Mouse (Mus musculus) mesoderm, embryonic 11.5 days (tissue): ENCODE data around the gene Adra2c.

ENCODE experiments used
- DNase-seq: peaks from one replicate; pipeline ENCODE4 v3.0.0-alpha.2; 2012; ENCODE audit warnings: low read depth, low spot score

Gene Adra2c

DNA sequence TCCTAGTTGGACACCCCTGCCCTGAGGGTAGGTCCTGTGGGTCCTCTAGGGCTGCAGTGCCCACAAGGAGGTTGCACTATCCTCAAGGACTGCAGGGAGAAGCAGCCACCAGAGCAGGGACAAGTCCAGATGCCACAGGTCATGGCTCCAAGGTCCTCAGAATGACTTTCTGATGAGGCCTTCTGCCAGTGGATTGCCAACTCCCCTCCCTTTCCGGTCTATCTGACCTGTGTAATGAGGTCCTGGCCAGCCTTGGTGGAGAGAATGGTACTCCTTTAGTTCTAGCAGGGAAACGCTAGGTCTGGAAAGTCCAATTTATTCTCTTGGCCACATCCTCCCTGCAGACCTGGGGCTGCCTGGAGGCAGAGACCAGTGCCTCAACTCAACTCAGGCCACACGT, at the start of gene Adra2c:
TSS of gene Adra2c (plus strand) at position 301 of the 400 bp plus-strand sequence.
- no peak for DNase-seq

DNA sequence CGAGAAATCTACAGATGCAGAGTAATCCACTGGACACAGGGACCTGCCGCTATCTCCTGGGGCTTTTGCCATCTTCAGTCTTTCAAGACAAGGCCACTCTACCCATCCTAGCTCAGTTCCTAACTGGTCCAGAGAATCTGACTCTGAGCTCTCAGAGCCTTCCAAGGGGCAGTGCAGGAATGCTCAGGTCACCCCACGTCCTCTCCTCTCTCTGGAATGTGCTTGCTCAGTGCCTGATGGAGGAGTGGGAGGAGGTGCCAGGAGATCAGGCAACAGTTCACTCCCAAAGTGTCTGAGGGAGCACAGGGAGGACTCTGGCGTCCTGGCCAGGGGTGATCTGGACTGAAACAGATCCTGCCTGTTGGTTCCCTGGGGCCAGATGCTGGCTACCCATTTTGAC, 45.0 kb upstream of the Adra2c start:
- no peak for DNase-seq

DNA sequence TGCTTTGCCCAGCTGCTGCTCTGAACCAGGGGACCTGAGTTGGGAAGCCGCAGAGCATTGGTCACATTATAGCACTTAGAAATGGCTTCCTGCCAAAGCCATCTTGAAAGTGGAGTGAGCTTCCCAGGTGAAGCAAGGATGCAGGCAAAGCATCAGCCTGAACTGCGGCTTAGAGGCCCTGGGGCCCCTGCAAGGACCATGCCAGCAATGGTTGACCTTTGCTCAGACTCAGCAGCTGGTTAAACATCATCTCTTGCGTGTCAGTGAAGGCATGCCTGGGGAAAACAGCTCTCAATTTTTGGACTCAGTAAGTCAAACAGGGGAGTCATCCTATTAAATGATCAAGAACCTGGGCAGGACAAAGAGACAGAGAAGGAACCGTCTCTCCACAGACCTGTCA, 40.4 kb upstream of the Adra2c start:
- DNase-seq: no peak

DNA sequence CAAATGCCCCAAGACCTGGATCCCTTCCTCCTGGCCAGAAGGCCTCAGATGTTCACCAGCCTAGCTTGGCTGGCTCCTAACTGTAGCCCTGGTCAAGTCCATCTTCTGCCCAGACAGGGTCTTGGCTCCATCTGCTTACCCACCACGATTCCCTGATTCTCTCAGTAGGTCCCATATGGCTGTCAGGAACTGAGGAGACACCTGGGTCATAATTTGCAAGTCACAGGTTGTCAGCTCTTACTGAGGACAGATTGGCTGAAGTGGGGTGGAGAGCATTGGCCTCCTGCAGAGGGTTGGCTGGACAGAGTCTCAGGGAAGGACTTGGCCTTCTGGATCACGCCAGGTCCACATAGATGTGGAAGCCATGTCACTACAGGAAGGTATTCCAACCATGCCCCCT, 39.5 kb upstream of the Adra2c start:
- no peak for DNase-seq

DNA sequence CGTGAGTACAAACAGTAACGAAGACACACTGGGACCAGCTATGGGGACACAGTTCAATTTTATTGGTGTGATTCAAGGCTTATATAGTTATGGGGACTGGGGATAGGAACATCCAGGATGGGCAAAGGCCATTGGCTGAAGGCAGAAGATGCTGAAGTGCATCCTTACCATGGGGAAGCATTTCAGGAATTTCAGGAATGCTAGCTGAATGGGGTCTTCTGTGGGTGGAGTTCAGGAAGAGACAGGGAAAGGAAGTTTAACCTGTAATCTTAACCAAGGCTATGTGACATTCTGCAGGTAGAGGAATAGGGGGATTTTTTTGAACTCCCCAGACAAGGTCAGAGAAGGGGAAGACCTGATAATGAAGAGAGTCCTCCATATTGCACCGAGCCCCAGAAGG, 36.6 kb upstream of the Adra2c start:
- no peak for DNase-seq

DNA sequence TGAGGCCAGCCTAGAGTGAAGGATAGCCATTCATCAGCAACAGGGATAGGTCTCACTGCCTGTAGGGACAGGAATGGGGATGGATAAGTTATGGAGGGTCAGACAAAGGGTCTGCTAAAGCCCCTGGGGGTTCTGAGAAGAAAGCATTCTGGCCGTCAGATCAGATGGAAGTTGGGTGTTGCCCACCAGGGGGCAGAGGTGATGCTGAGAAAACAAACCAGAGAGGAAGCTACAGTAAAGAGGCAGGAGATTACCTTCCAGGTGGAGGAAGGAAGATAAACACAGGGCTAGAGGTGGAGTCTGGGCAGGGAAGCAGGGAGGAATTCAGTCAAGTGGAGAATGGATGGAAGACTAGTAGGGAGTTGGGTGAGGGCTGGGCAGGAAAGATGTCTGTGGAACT, 33.9 kb upstream of the Adra2c start:
- DNase-seq: peak; percentile 53

DNA sequence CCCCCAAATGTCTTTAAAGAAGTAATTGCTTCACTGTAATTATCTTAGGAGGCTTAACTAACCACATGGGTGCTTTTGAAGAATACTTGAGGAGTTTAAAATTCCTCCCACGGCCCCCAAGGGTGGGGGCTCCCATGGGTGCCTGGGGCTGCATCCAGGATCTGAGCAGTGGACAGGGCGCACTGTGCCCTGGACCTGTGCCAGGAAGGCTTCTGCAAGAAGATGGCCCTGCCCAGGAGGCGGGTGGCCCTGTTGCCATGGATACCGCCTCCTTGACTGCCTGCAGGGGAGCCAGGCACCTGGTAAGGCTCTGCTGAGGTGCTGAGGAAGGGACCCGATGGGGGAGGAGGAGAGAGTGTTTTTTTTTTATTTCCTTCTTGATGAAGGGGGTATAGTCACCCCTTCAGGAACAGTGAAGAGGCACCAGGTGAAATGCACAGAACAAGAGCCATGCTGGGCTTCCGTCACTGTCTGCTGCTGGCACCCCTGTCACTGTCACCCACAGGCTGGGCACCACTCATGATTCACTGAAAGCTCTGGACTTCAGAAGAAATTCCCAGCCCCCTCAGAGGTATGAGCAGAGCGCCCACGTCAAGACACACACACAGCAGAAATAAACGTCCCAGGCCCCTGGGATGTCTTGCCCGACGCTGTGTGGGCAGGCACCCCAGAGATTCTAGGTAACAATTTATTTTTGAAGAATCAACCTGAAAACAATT, 32.4 kb upstream of the Adra2c start:
- DNase-seq: no peak

DNA sequence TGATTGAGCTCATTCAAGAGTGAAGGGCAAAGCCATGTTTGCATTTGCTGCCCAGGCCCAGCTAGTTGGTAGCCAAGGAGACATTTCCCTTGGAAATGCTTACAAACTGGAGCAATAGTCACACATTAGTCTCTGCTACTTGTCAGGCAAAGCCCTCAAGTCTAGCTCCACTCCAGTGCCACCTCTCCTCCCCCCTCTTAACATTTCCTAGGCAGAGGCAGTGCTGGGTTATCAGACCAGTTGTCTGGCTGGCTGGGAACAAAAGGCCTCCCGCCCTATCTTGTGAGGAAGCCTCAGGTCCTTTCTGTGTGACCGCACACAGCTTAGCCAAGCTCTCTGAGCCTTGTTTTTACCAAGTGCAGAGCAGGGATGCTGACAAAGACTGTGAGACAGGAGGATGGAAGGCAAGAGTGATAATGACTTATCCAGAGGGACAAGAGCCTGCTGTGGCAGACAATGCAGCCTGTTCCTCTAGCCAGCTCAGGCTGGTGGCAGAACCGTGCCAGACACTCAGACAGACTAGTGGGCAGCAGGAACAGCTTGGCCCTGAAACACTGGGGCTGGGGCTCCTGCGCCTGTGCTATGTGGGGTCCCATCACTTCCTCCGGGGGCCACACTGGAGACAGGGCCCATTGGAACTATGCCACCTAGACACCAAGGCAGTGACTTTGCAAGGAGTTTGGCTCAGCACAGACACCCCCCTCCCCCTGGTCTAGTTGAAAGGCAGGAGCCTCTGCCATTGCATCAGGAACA, 23.0 kb upstream of the Adra2c start:
- DNase-seq: no peak

DNA sequence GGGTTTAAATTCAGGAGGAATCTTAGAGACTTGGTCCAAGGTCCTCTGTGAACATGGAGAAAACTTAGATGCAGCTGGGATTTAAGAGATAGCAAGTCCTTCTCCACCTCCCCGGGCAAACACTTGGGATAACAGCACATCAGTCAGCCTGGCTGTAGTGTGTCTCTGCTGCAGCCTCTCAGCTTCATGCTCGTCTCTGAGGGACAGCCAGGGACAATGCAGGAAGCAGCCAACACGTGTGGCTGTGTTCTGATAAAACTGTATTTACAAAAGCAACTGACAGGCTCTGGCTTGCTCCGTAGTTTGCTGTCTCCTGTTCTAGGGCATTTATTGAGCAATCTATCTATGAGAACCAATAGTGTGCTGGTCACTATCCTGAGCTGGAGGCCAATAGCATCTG, 14.4 kb upstream of the Adra2c start:
- DNase-seq: no peak

DNA sequence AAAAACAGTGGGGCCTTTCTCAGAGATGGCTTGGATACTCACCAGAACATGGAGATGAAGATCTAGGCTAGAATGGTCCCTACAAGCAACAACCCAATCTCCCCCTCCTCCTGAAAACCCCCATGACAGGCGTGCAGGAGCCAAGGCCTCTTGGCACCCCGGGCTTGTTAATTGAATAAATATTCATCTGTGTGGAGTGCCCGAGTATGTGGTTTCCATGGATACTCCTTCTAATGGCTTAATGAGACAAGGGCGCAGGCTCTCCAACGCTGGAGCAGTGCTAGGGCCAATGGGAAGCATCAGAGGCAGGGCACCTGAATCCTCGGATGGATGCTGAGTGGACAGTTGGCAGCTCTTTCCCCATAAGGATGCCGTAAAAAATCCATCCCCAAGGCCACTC, 10.6 kb upstream of the Adra2c start:
- DNase-seq: no peak

DNA sequence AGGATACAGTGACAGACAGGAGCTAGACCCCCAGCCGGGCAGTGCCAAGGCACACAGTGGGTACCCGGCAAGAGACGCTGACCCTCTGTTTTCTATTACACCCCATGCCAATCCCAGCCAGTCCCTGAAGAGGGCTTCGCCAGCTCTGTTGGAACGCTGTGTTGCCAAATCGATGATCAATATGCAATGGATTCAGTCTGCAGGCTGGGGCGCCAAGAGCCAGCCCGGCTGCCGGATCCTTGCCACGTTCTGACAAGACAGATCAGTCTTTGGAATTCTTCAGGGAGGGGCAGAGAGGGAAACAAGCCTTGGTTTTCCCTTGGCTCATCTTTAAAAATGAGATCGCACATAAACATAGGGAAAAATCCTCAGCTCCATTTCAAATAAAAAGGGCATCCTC, 2.8 kb upstream of the Adra2c start:
- no peak for DNase-seq

DNA sequence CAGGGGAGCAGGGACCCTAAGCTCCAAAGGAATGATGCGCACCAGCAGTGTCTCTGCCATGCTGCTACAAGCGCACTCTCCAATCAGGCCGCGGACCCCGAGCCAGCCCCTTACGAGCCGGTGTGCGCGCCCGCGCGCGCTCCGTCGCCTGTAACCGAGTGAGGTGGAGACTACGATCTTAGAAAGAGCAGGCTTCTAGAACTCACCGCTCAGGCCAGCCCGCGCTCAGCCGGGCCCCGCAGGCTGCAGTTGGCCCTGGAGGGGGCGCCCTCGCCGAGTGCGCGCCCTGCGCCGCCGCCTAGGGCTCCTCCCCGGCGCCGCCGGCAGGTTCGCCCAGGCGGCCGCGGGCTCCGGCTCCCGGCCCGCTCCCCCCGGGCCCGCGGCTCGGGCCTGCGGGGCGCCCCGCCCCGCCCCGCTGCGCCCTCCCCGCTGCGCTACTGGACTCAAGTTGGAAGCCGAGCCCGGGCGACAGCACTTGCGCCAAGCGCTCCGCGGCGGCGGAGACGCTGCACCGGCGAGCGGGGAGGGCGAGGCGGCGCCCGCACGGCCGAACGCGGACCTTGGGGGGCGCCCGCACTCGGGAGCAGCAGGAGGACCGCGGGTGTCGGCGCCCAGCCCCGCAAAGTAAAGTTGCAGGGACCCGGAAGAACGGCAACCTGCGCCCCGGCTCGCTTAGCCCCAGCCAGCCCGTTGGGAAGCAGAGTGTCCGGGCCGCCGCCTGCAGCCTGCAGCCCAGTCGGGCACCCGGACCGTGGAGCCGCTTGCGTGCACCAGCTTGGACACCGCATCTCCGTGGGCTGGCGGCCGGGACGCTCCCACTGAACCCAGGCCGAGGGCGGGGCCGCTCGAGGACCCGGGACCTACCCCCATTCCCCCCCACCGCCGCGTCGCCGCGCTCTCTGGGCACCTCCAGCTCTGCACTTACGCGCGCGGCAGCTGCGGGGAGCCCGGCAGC, 899 bp downstream of the Adra2c start:
- peak; percentile 44 for DNase-seq

DNA sequence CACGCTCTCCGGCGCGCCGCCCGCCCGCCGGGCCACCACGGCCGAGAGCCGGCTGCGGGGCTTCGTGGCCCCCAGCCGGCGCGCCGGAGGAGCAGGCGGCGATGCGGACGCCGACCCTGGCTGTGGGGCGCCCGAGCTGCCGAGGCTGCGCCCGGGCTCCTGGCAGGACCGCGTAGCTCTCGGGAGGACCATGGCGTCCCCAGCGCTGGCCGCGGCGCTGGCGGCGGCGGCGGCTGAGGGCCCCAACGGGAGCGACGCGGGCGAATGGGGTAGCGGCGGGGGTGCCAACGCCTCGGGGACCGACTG, 1.5 kb downstream of the Adra2c start:
- DNase-seq: no peak

DNA sequence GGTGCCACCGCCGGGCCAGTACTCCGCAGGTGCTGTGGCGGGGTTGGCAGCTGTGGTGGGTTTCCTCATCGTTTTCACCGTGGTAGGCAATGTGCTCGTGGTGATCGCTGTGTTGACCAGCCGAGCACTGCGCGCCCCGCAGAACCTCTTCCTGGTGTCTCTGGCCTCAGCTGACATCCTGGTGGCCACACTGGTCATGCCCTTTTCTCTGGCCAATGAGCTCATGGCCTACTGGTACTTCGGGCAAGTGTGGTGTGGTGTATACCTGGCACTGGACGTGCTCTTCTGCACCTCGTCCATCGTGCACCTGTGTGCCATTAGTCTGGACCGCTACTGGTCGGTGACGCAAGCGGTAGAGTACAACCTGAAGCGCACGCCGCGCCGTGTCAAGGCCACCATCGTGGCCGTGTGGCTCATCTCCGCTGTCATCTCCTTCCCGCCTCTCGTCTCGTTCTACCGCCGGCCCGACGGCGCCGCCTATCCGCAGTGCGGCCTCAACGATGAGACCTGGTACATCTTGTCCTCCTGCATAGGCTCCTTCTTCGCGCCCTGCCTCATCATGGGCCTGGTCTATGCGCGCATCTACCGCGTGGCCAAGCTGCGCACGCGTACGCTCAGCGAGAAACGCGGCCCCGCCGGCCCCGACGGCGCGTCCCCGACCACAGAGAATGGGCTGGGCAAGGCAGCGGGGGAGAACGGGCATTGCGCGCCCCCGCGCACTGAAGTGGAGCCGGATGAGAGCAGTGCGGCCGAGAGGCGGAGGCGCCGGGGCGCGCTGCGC, 2.1 kb downstream of the Adra2c start:
- peak; percentile 18 for DNase-seq

DNA sequence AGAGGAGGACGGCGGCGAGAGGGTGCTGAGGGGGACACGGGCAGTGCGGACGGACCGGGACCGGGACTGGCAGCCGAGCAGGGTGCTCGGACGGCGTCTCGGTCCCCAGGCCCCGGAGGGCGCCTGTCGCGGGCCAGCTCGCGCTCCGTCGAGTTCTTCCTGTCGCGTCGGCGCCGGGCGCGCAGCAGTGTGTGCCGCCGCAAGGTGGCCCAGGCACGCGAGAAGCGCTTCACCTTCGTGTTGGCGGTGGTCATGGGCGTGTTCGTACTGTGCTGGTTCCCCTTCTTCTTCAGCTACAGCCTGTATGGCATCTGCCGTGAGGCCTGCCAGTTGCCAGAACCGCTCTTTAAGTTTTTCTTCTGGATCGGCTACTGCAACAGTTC, 2.7 kb downstream of the Adra2c start:
- peak; percentile 11 for DNase-seq

DNA sequence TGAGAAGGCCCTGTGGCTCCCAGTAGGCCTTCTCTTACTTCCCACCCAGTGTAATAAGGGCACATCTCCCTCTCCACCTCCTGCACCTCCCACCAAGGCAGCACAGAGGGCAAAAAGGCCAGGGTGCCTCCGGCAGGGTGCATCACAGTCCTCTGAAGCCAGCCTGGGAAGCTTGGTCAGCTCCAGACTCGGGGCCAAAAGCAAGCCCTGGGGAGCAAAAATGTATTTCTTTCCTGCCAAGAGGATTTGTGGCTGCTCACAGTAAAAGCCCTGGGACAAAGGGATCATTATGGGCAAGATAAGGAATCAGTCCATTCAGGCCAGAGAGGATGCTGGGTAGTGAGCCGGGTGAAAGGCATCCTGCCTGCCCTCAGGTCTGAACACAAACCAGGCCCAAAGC, 7.2 kb downstream of the Adra2c start:
- no peak for DNase-seq

DNA sequence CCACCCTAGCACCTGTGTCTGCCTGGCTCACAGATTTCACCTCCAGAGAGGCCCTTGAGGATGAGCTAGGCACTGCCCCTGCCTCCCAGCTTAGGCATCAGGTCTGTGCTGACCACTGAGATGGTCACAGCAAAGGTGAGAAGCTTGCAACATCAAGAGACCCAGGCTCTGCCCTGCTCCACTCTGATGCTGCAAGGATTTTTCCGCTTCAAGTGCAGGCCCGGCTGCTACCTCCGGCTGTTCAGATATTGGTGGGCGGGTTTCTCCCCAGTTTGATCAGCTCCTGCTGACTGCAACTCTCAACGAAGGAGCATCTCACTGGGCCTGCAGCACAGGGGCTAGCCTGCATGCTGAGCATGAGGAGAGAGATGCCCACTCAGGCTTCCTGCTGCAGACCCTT, 8.1 kb downstream of the Adra2c start:
- DNase-seq: no peak

DNA sequence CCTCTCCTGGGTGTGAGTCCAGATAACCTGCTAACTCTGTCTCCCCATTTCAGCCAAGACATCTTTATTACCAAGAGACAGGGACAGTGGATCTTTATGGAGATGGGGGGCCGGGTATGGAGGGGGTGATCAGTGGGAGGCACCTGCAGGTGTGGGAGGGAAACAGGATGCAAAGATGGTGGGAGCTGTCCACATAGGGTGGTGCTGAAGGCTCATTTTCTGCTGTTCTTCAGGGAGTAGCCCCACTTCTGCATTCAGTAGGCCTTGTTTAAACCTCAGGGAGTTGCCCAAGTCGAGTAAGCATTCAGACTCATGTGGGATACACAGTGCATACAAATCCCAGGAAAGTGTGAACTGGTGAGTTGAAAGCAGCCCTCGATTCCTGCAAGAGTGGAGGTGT, 21.5 kb downstream of the Adra2c start:
- DNase-seq: peak; percentile 74

DNA sequence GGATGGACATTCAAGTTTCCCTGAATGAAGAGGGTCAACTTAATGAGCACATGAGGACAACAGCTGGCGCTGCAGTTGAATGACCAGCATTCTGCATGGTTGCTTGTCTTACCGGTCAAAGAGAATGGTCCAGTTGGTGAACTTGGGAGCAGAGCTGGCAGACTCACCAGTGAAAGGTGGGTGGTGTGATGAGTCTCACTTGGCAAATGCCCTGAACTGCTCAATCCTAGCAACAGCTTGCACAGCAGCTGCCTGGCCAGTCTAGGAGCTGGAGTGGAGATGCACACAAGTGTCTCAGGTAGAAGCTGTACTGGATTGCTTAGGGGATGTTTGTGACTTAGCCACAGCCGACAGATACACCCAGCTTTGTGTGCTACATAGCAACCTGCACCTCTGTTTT, 26.1 kb downstream of the Adra2c start:
- DNase-seq: no peak

DNA sequence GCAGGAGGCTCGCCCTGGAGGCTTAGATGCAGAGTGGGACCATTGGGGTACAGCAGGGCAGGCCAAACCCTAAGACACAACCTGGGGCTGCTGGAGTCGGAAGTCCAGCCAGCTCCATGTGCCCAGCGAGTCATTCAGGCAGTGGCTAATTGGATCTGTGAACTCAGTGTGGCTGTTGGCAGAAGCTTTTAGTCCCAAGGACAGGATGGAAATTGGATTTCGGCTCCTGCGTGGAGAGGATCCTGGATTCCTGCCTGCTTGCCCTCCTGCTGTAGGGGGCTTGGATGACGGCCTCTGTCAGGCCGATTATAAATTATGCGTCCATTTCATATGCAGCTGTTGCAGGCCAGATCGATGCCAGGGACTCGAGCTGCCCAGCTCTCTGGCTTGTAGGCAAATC, 27.2 kb downstream of the Adra2c start:
- no peak for DNase-seq

DNA sequence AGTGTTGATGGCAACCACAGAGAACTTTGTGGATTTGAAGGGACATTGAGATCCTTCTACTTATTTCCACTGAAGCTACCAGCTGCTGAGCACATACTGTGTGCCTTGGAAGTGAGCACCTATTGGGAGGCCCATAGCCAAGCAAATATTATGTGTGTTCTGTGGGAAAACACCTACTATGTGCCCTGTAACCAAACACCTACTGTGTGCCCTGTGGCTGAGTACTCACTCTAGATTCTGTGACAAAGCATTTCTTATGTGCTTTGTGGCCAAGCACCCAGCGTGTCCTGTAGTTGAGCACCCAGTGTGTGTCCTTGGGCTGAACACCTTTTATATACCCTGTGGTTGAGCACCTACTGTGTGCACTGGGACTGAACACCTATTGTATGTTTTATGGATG, 28.6 kb downstream of the Adra2c start:
- DNase-seq: no peak

DNA sequence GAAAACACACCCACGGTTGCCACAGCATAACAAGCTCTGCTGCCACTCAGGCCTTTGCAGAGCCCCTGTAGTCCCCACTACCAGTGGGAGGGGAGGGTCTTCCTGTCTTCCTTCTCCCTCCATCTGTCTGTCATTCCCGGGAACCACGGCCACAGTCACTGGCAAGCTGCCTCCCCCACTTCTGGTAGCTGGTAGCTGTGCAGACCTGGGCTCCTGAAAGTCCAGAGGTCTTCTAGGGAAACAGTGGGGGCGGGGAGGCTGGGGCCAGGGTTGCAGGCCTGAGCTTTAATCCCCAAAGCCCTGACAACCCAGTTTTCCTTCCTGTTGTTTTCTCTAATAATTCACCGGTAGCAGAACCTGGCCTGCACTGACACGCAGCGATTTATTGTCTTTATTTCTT, 31.7 kb downstream of the Adra2c start:
- no peak for DNase-seq
